Mouse (Mus musculus) lung, postnatal 0 days (tissue): ENCODE measurements around the gene Stra6.

Experiments used
- CTCF ChIP-seq: IDR thresholded peaks from 2 replicates; pipeline ENCODE4 v1.5.1; 2016; ENCODE audit warnings: antibody characterized with exemption, mild to moderate bottlenecking
- EP300 ChIP-seq: IDR thresholded peaks from 2 replicates; pipeline ENCODE4 v1.6.1; 2016; ENCODE audit warnings: antibody characterized with exemption, mild to moderate bottlenecking, control low read depth

GRCm38 (mm10) chr9:58040977-58041376, 22.6 kb upstream of the Stra6 start:
- TF ChIP-seq EP300 (no peak), CTCF (no peak)
